Mouse (Mus musculus) embryonic fibroblast, embryonic 13.5 days (primary cell): ENCODE data around the gene 1810009A15Rik. TPM values are rescaled to one million over a fixed set of nuclear protein-coding genes. Genes with fewer than 3 reads are reported as not detected.

Experiments
- H3K27ac ChIP-seq: 2 replicates; pipeline ENCODE4 v1.5.1; 2012; ENCODE audit warnings: low read length, control low read depth, inconsistent platforms; ENCODE audit not compliant: insufficient read depth
- H3K4me1 ChIP-seq: 2 replicates; pipeline ENCODE4 v1.6.1; 2011; ENCODE audit warnings: low read length; ENCODE audit not compliant: control insufficient read depth, insufficient read depth
- H3K4me3 ChIP-seq: 2 replicates; pipeline ENCODE4 v1.5.1; 2011; ENCODE audit warnings: mild to moderate bottlenecking, control low read depth, low read length; ENCODE audit not compliant: insufficient read depth
- CTCF ChIP-seq: IDR thresholded peaks from 2 replicates; pipeline ENCODE4 v1.5.1; 2011; ENCODE audit warnings: mild to moderate bottlenecking, control low read depth, low read length, moderate library complexity, borderline replicate concordance; ENCODE audit not compliant: insufficient read depth
- POLR2A ChIP-seq: IDR thresholded peaks from 2 replicates; pipeline ENCODE4 v1.6.1; 2011; ENCODE audit warnings: low read depth, mild to moderate bottlenecking, control low read depth, low read length, moderate library complexity
- polyA plus RNA-seq: library from polyadenylated mRNA; stranded (reverse); fragments of >200 nt; gene quantifications from 2 replicates; pipeline ENCODE4 v1.2.4, GENCODE M21; 2011; ENCODE audit warnings: low read depth; ENCODE audit not compliant: missing spikeins, insufficient read length

The 1810009A15Rik gene
- polyA plus RNA-seq, 1 experiment = 61.7 TPM

- Histone ChIP-seq H3K4me3 (peak within 1 kb of the TSS; percentile 87), H3K4me1 (peaks cover 3% of the 10 kb centered on the region), H3K27ac (peak within 1 kb of the TSS; percentile 76)
- TF ChIP-seq POLR2A (peak; percentile 78), CTCF (no peak)
Observed at GRCm38 (mm10) chr19:8897865-8898495, 9.3 kb downstream of the 1810009A15Rik start, which contains the start of gene Ganab. TSS of gene Ganab (plus strand) at chr19:8898071.

- Histone ChIP-seq H3K27ac (peak overlapping the region; percentile 76), H3K4me3 (peak overlapping the region; percentile 87), H3K4me1 (peaks cover 3% of the 10 kb centered on the region)
- TF ChIP-seq POLR2A (no peak), CTCF (no peak)
Observed at GRCm38 (mm10) chr19:8898576-8898975, 9.9 kb downstream of the 1810009A15Rik start.

- Histone ChIP-seq H3K4me1 (peaks cover 3% of the 10 kb centered on the region), H3K4me3 (peak overlapping the region; percentile 87), H3K27ac (peak overlapping the region; percentile 76)
- no peak for TF ChIP-seq CTCF
- TF ChIP-seq POLR2A = no peak
Observed at GRCm38 (mm10) chr19:8899079-8899478, 10.4 kb downstream of the 1810009A15Rik start.

GRCm38 (mm10) chr19:8903412-8903811, 14.8 kb downstream of the 1810009A15Rik start:
- no peak overlapping the region for H3K27ac ChIP-seq
- no peak overlapping the region for H3K4me3 ChIP-seq
- H3K4me1 ChIP-seq = no peaks in the 10 kb centered on the region
- TF ChIP-seq POLR2A (no peak), CTCF (no peak)

- Histone ChIP-seq H3K27ac (no peak overlapping the region), H3K4me3 (no peak overlapping the region), H3K4me1 (no peaks in the 10 kb centered on the region)
- TF ChIP-seq CTCF (no peak), POLR2A (no peak)
Observed at GRCm38 (mm10) chr19:8908531-8908930, 19.9 kb downstream of the 1810009A15Rik start.

GRCm38 (mm10) chr19:8911810-8912209, 23.2 kb downstream of the 1810009A15Rik start:
- Histone ChIP-seq H3K4me1 (no peaks in the 10 kb centered on the region), H3K27ac (no peak overlapping the region), H3K4me3 (no peak overlapping the region)
- TF ChIP-seq CTCF (no peak), POLR2A (no peak)

- Histone ChIP-seq H3K4me3 (no peak overlapping the region), H3K4me1 (no peaks in the 10 kb centered on the region), H3K27ac (no peak overlapping the region)
- no peak for TF ChIP-seq CTCF
- TF ChIP-seq POLR2A = no peak
Observed at GRCm38 (mm10) chr19:8914212-8914611, 25.6 kb downstream of the 1810009A15Rik start.

- Histone ChIP-seq H3K27ac (no peak overlapping the region), H3K4me3 (no peak overlapping the region), H3K4me1 (0 out of 2 replicates have a peak, but pooled peaks cover 4% of the 10 kb centered on the region)
- TF ChIP-seq CTCF (no peak), POLR2A (no peak)
Observed at GRCm38 (mm10) chr19:8919000-8919399, 30.3 kb downstream of the 1810009A15Rik start.

GRCm38 (mm10) chr19:8919684-8920072, 31.0 kb downstream of the 1810009A15Rik start:
- 0 out of 2 replicates have a peak overlapping the region, but pooled peaks have one; percentile 7 for H3K4me3 ChIP-seq
- TF ChIP-seq POLR2A (no peak; the same call in 1 of the 2 replicates), CTCF (no peak)
- H3K4me1 ChIP-seq = 0 out of 2 replicates have a peak, but pooled peaks cover 4% of the 10 kb centered on the region
- H3K27ac ChIP-seq = peak overlapping the region; percentile 79

GRCm38 (mm10) chr19:8920073-8920736, 31.6 kb downstream of the 1810009A15Rik start, which contains the start of gene B3gat3:
TSS of gene B3gat3 (plus strand) at chr19:8920374.
- peak within 1 kb of the TSS; percentile 99 for H3K4me3 ChIP-seq
- H3K27ac ChIP-seq = peak within 1 kb of the TSS; percentile 79
- TF ChIP-seq CTCF = no peak
- peak; percentile 93 for TF ChIP-seq POLR2A
- H3K4me1 ChIP-seq = 0 out of 2 replicates have a peak, but pooled peaks cover 4% of the 10 kb centered on the region
